8 mouse cellular contexts compared by ENCODE assay signal in the genomic region with DNA sequence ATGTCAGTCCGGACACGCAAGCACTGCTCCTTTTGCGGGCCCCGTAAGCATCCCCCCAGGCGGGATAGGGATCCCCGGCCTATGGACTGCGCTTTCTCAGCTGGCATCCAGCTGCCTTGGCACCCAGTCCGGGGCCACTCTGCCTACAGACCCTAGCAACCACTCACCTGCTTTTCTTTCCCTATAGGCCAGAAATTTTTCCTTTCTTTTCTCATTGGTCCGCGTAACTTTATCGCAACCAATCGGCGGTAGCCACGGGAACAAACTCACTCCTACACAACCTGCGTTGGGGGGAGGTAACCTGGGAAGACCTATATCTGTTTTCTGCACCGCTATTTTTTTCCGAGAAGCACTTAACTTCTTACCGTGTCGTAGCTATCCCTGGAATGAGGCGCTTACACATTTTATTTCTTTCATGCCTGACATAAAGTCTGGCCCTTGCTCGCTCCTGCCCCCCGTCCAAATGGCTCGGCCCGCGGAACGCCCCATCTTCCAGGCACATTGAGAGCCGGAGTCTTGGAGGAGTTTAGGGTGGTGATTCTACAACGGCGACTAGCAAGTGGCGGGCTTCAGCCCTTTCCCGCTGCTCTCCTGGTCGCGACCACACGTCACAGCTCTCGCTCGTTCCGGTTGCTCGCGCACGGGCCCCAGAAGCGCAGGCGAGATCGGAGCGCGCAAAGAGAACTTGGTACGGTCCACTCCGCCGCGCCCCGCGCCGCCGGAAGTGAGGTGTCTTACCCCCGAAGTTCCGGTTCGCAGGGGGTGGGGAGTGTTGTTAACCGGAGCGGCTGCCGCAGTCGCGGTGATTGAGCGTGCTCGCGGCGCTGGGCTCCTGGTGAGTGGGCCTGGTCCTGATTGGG. TPM values are rescaled to one million over a fixed set of nuclear protein-coding genes. Genes with fewer than 3 reads are reported as not detected.
DNase-seq lines count a peak whose midpoint lies in the region; ATAC-seq and TF ChIP-seq lines count a peak whose summit lies in the region.

A gene (plus strand): TSS at position 283 of the 860 bp plus-strand sequence.

- H3K36me3 ChIP-seq in MEL (ENCODE audit: control insufficient read depth in 1 of 2, insufficient read depth in 2 of 2, low read length in 2 of 2), result peaks cover under 1 to 12% of the 10 kb centered on the region in 2 experiments; a peak in 2 of 4 replicates
- H3K36me3 ChIP-seq in lung, embryonic 16.5 days (ENCODE audit: control insufficient read depth, insufficient read depth, low read length), result peaks cover 29% of the 10 kb centered on the region

- WGBS in lung, embryonic 16.5 days, result under 1% methylated on average over 59 of the region's 65 CpGs

- H3K9ac ChIP-seq in MEL (ENCODE audit: control insufficient read depth, low read depth, low read length, poor library complexity, severe bottlenecking), result peak within 1 kb of the TSS; percentile 77
- peak within 1 kb of the TSS; percentile 94 for H3K9ac ChIP-seq in lung, embryonic 16.5 days (ENCODE audit: low read length)

- H3K4me1 ChIP-seq in MEL (ENCODE audit: control insufficient read depth in 1 of 2, insufficient read depth in 2 of 2, low read length in 2 of 2), result peaks cover 3 to 23% of the 10 kb centered on the region in 2 experiments; a peak in 3 of 4 replicates
- peaks cover 17% of the 10 kb centered on the region for H3K4me1 ChIP-seq in lung, embryonic 16.5 days (replicated peaks; ENCODE audit: control insufficient read depth, insufficient read depth, low read length)

- H3K4me3 ChIP-seq in MEL (ENCODE audit: control insufficient read depth in 1 of 2, insufficient read depth in 1 of 2, low read depth in 2 of 2, low read length in 2 of 2), result peak within 1 kb of the TSS; percentile 61 to 81
- peak within 1 kb of the TSS; percentile 95 for H3K4me3 ChIP-seq in lung, embryonic 16.5 days (ENCODE audit: low read length)

- peak within 1 kb of the TSS; percentile 91 for H3K4me2 ChIP-seq in lung, embryonic 16.5 days (ENCODE audit: low read depth, low read length)

- TF ChIP-seq RAD21 in MEL (IDR thresholded peaks at IDR 0.05; ENCODE audit: low read depth, low read length), result no peak

- peak; percentile 98 for DNase-seq in MEL (ENCODE audit: low read depth, low spot score)
- peak; percentile 90 for DNase-seq in cerebellum, adult 8-10 months
- DNase-seq in forelimb bud, embryonic 11.5 days (ENCODE audit: low read depth, low spot score), result peak; percentile 97
- peak; percentile 89 for DNase-seq in layer of hippocampus, adult 9-10 months (ENCODE audit: low spot score)
- peak; percentile 78 for DNase-seq in ovary, postnatal 10 days (ENCODE audit: low spot score)
- DNase-seq in thymus, postnatal 10 days (ENCODE audit: low spot score in 2 of 2), result peak; percentile 84 to 88

- H3K27ac ChIP-seq in MEL (ENCODE audit: control insufficient read depth, low read depth, low read length), result peak within 1 kb of the TSS; percentile 94
- peak within 1 kb of the TSS; percentile 99 for H3K27ac ChIP-seq in lung, embryonic 16.5 days (ENCODE audit: low read length)

- H3K79me2 ChIP-seq in MEL (ENCODE audit: control insufficient read depth, insufficient read depth, low read length, poor library complexity), result peaks cover 22% of the 10 kb centered on the region

- no peak for TF ChIP-seq EP300 in MEL (IDR thresholded peaks at IDR 0.05; ENCODE audit: low read depth in 1 of 2, low read length in 2 of 2)

- H3K27me3 ChIP-seq in MEL (ENCODE audit: control insufficient read depth in 1 of 2, insufficient read depth in 2 of 2, low read length in 2 of 2), result no peaks in the 10 kb centered on the region
- H3K27me3 ChIP-seq in lung, embryonic 16.5 days (ENCODE audit: control insufficient read depth, insufficient read depth, low read depth, low read length), result no peaks in the 10 kb centered on the region

- peak; percentile 73 to 86 for TF ChIP-seq POLR2A in MEL (IDR thresholded peaks at IDR 0.05; ENCODE audit: control insufficient read depth in 1 of 2, insufficient read depth in 1 of 2, low read depth in 1 of 2, low read length in 2 of 2, poor library complexity in 1 of 2)

- H3K9me3 ChIP-seq in MEL (replicated peaks; ENCODE audit: insufficient read depth, low read length), result no peaks in the 10 kb centered on the region
- H3K9me3 ChIP-seq in lung, embryonic 16.5 days (ENCODE audit: control insufficient read depth, low read length), result no peaks in the 10 kb centered on the region

- ATAC-seq in hematopoietic stem cell, adult 5-6 weeks (replicated peaks in 1 of 2; ENCODE audit: insufficient read depth in 1 of 2, low FRiP score in 2 of 2, low TSS enrichment in 1 of 2, low read depth in 1 of 2, poor library complexity in 2 of 2, severe bottlenecking in 2 of 2), result peak; percentile 86
- ATAC-seq in lung, embryonic 16.5 days (ENCODE audit: low read depth), result peak; percentile 93

- TF ChIP-seq CTCF in MEL (IDR thresholded peaks at IDR 0.05 in 2 of 3, conservative IDR thresholded peaks at IDR 0.05 in 1 of 3; ENCODE audit: control insufficient read depth in 1 of 3, insufficient read depth in 1 of 3, low read depth in 2 of 3, low read length in 3 of 3, poor library complexity in 1 of 3, severe bottlenecking in 1 of 3), result no peak

TF ChIP-seq in MEL, 35 proteins besides CTCF, POLR2A, EP300 and RAD21:
- TF ChIP-seq ZNF384 (IDR thresholded peaks at IDR 0.05; ENCODE audit: low read depth, low read length), result peak; percentile 69
- TF ChIP-seq RCOR1 (IDR thresholded peaks at IDR 0.05; ENCODE audit: low read depth, low read length), result no peak
- TF ChIP-seq POLR2AphosphoS2 (IDR thresholded peaks at IDR 0.05; ENCODE audit: low read length), result peak; percentile 89
- TF ChIP-seq TAL1 (IDR thresholded peaks at IDR 0.05; ENCODE audit: low read length), result no peak
- TF ChIP-seq NELFE (IDR thresholded peaks at IDR 0.05; ENCODE audit: low read depth, low read length), result peak; percentile 63
- TF ChIP-seq CHD2 (IDR thresholded peaks at IDR 0.05; ENCODE audit: low read length), result peak; percentile 95
- peak; percentile 92 for TF ChIP-seq MAZ (IDR thresholded peaks at IDR 0.05; ENCODE audit: low read depth, low read length)
- TF ChIP-seq GABPA (IDR thresholded peaks at IDR 0.05; ENCODE audit: low read depth, low read length), result no peak
- TF ChIP-seq SMC3 (IDR thresholded peaks at IDR 0.05; ENCODE audit: low read depth, low read length), result no peak
- TF ChIP-seq E2F4 (IDR thresholded peaks at IDR 0.05; ENCODE audit: borderline replicate concordance, low read depth, low read length), result no peak
- TF ChIP-seq KAT2A (conservative IDR thresholded peaks at IDR 0.05; ENCODE audit: low read depth, low read length), result peak; percentile 36; the same call in 1 of the 2 replicates
- no peak for TF ChIP-seq USF2 (IDR thresholded peaks at IDR 0.05; ENCODE audit: borderline replicate concordance in 1 of 2, insufficient read depth in 1 of 2, low read depth in 1 of 2, low read length in 2 of 2)
- TF ChIP-seq MEF2A (IDR thresholded peaks at IDR 0.05; ENCODE audit: extremely low read depth, insufficient replicate concordance, low read depth, low read length, poor library complexity, severe bottlenecking), result no peak
- TF ChIP-seq MAX (IDR thresholded peaks at IDR 0.05; ENCODE audit: low read length), result peak; percentile 50; the same call in 1 of the 2 replicates
- TF ChIP-seq JUND (IDR thresholded peaks at IDR 0.05; ENCODE audit: low read depth, low read length), result no peak
- peak; percentile 59; the same call in 1 of the 2 replicates for TF ChIP-seq ELF1 (IDR thresholded peaks at IDR 0.05; ENCODE audit: low read depth, low read length)
- TF ChIP-seq BHLHE40 (IDR thresholded peaks at IDR 0.05; ENCODE audit: borderline replicate concordance, low read depth, low read length), result 0 out of 2 replicates have a peak, but pooled peaks have one; percentile 10
- 0 out of 2 replicates have a peak, but pooled peaks have one; percentile 18 for TF ChIP-seq MYC (IDR thresholded peaks at IDR 0.05; ENCODE audit: low read depth, low read length)
- peak; percentile 96 for TF ChIP-seq TBP (IDR thresholded peaks at IDR 0.05; ENCODE audit: low read depth, low read length)
- TF ChIP-seq UBTF (IDR thresholded peaks at IDR 0.05; ENCODE audit: borderline replicate concordance, insufficient read depth, low read depth, low read length), result no peak
- TF ChIP-seq SIN3A (IDR thresholded peaks at IDR 0.05; ENCODE audit: low read length), result peak; percentile 88
- TF ChIP-seq MAFK (IDR thresholded peaks at IDR 0.05; ENCODE audit: borderline replicate concordance, low read depth, low read length), result no peak; the same call in 1 of the 2 replicates
- TF ChIP-seq ZKSCAN1 (IDR thresholded peaks at IDR 0.05; ENCODE audit: low read depth, low read length), result no peak
- TF ChIP-seq HCFC1 (IDR thresholded peaks at IDR 0.05; ENCODE audit: low read depth, low read length), result peak; percentile 83
- TF ChIP-seq NRF1 (IDR thresholded peaks at IDR 0.05; ENCODE audit: insufficient read depth, low read depth, low read length, poor library complexity, severe bottlenecking), result peak; percentile 52
- no peak; the same call in 1 of the 2 replicates for TF ChIP-seq USF1 (IDR thresholded peaks at IDR 0.05; ENCODE audit: low read depth, low read length)
- no peak for TF ChIP-seq ZC3H11A (IDR thresholded peaks at IDR 0.05; ENCODE audit: low read depth, low read length)
- peak; percentile 84 for TF ChIP-seq ETS1 (IDR thresholded peaks at IDR 0.05; ENCODE audit: low read depth, low read length)
- TF ChIP-seq TCF12 (IDR thresholded peaks at IDR 0.05; ENCODE audit: low read depth, low read length), result peak; percentile 53
- no peak; the same call in 1 of the 2 replicates for TF ChIP-seq POLR2AphosphoS5 (IDR thresholded peaks at IDR 0.05; ENCODE audit: borderline replicate concordance, low read depth, low read length)
- TF ChIP-seq MYB (IDR thresholded peaks at IDR 0.05; ENCODE audit: low read depth, low read length), result no peak
- TF ChIP-seq ZMIZ1 (IDR thresholded peaks at IDR 0.05; ENCODE audit: low read depth, low read length), result peak; percentile 83
- TF ChIP-seq CHD1 (IDR thresholded peaks at IDR 0.05; ENCODE audit: low read depth, low read length), result peak; percentile 98
- no peak for TF ChIP-seq GATA1 (IDR thresholded peaks at IDR 0.05; ENCODE audit: low read depth, low read length)
- peak; percentile 79 for TF ChIP-seq MXI1 (IDR thresholded peaks at IDR 0.05; ENCODE audit: low read depth, low read length)

RNA-seq across cellular contexts. Expression of the gene that starts here (rescaled TPM):
- total RNA-seq in MEL (2012; rRNA removed), result 12.5 and 14.3 TPM in 2 replicates
- 10 to 100 TPM in 1 of 2 experiments, not detected in 1; 55.0 TPM for polyA plus RNA-seq in MEL (2012; ENCODE audit: insufficient read depth in 1 of 2, insufficient read length in 2 of 2, low read depth in 1 of 2, low replicate concordance in 2 of 2, missing spikeins in 1 of 2)
- 7.0 and 9.4 TPM in 2 replicates for total RNA-seq in hematopoietic stem cell, adult 5-6 weeks (2017)
- polyA plus RNA-seq in lung, embryonic 16.5 days (2015; fragmentation: Nextera tagmentation; extraction: Ambion mirVana), result 27.7 and 31.7 TPM in 2 replicates

Comparison
In these comparisons a context has a peak if more than half of its experiments do, and no peak if none do; other contexts are left out.
1. Peak in every context shown above with its lines: DNase-seq, ATAC-seq, H3K4me3 ChIP-seq and H3K27ac ChIP-seq.